Mouse (Mus musculus) embryo, embryonic 10.5 days (tissue): Measurements from ENCODE around the gene Dcaf4.

Experiments used
- DNase-seq: peaks from one replicate; pipeline ENCODE4 v3.0.0-alpha.2; 2015; ENCODE audit warnings: low spot score

The Dcaf4 gene

GRCm38 (mm10) chr12:83520311-83520890 is at the start of gene Dcaf4:
Dcaf4 (plus strand) TSS chr12:83520466.
- DNase-seq: peak; percentile 98

DNA sequence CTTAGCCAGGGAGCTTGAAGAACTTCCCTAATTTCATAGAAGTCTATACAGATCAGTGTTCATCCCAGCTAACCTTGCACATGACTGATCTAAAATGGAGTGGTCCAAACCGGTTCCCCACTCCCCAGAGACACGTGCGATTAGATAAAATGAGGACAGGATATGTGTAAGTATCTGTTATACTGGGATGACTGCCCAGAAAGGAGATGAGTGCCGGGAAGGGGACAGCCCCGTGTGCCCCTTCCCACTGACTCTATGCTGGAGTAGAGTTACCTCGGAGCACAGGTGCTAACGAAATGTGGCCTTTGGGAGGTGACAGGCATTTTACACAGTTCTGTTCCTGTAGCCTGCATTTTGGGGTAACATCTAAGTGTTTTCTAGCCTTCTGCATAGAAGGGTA is 48.5 kb upstream of the Dcaf4 start:
- DNase-seq: no peak

- DNase-seq: peak; percentile 42
Measured at GRCm38 (mm10) chr12:83473987-83474600, 46.2 kb upstream of the Dcaf4 start.

DNA sequence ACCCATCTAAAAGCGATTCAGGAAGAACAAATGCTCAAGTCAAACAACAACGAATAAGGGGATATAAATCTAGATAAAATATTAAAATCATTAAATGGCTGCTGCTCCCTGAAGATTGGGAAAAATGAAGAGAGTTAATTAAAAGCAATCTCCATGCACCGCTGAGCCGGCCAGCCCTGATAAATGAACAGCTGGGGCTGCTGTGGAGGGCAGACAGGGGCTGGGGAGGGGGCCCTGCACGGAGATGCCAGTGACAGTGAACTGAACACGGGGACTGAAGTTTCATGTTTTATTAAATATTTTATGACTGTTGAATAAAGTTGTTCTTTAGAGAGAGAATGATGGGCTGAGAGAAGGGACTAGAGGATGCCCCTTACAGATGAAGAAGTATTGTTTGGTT is 44.8 kb upstream of the Dcaf4 start:
- DNase-seq: no peak

- DNase-seq: no peak
Measured at GRCm38 (mm10) chr12:83476277-83476676, 44.0 kb upstream of the Dcaf4 start.

GRCm38 (mm10) chr12:83479140-83479539 is 41.1 kb upstream of the Dcaf4 start:
- DNase-seq: no peak

GRCm38 (mm10) chr12:83479818-83480401 is 40.4 kb upstream of the Dcaf4 start:
- no peak for DNase-seq

- DNase-seq: peak; percentile 50
Measured at GRCm38 (mm10) chr12:83481439-83481838, 38.8 kb upstream of the Dcaf4 start.

GRCm38 (mm10) chr12:83483653-83484052 is 36.6 kb upstream of the Dcaf4 start:
- no peak for DNase-seq

GRCm38 (mm10) chr12:83484855-83485745 is 35.2 kb upstream of the Dcaf4 start:
- peak; percentile 77 for DNase-seq

GRCm38 (mm10) chr12:83485911-83486670 is 34.2 kb upstream of the Dcaf4 start:
- DNase-seq: peak; percentile 54

DNA sequence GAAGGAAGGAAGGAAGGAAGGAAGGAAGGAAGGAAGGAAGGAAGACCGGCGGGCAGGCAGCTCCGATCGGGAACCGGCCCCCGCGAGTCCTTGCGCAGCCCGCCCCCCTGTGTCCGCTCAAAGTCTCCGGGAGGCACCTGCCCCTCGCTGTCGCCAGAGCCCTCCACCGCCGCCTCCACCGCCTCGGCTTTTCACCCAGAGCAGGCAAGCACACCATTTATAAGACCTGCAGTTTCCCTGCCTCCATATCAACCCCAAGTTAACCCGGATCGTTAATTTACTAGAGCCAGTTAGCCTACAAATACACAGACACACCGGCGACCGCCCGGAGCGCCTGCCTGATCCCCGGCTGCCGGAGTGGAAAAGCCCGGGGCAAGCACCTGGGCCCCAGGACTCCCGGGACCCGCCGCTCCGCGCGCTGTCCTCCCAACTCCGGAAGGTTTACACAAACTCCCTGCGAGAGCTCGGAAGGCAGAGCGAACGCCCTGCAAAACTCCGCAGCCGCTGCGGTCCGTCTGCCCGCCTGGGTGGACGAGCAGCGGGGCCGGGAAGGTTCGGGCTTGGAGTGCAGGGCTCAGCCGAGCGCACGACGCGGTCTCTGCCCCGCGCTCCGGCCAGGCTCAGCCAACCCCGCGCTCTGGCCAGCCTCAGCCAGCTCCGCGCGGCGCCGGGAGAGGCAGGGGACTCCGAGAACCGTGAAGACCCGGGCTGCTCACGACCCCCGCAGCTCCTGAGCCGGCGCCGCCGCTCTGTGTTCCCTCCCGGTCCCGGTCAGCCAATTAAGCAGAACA is 33.4 kb upstream of the Dcaf4 start:
- peak; percentile 70 for DNase-seq

DNA sequence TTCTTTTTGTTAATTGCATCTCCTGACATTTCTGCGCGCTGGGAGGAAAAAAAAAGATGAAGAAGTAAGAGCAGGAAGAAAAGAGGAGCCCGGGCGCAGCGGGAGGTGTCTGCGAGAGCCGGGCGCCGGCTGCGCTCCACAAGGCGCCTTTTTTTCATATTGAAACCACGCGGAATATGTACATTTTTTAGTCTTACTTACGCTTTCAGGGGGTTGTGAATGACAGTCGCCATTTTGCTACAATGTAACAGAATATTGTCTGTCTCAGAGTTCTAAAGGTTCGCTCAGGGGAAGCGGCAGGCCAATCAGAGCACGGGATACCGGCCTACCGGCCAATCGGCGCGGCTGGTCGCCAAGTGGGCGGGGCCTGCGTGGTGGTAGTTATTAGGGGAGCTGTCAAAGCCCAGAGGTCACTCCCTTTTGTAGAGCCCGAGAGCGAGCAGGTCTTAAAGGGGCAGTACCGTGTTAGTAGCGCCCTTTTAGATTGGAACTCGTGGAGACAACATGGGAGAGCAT is 32.7 kb upstream of the Dcaf4 start, which contains the start of gene Dpf3:
Gene Dpf3 (minus strand): TSS at position 241 of the 516 bp plus-strand sequence.
- peak; percentile 98 for DNase-seq

DNA sequence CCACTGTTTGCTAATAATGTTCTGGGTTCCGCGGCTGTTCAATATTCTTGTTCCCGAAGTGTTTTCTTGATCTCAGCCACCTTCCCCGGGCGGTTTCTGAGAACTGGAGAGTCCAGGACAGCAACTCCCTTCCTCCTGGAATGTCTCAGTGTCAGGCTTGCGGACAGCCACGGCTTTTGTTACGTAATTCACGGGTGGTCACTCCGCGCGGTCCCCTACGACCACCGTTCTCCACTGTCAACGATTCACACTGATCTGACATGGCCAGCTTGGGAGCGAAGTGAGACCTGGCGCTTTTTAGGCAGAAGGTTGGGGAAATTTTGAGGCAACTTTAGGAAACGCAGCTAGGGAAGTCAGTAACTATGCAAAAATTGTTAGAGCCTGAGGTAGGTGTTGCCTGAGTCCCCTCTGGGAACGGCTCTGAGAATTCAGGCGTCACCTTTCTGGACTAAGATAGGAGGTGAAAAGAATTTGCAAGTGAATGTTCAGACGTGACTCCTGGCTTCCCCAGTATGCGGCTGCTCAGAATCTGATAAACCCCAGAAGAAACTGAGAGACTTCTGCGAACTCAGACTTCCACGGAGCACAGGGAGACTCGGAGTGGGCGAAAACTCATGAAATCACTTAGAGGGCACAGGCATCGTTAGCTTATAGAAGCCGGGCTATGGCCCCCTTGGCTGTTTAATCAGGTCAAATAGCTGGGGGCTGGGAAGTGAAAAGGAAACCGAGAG is 31.9 kb upstream of the Dcaf4 start:
- peak; percentile 60 for DNase-seq

DNA sequence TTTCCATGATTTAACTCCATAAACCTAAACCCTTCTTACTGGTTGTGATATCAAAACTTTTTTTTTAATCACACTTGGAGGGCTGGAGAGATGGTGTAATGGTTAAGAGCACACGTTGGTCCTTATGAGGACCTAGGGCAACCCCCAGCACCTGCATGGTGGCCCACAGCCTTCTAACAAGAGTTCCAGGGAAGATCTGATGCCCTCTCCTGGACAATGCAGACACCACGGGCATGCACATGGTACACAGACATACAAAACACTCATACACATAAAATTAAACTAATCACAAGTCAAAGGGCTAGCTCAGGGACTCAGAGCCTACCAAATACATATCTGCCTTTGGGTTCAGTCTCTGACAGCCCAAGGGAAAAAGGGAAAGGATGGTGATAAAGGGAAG is 30.5 kb upstream of the Dcaf4 start:
- DNase-seq: no peak

- no peak for DNase-seq
Measured at GRCm38 (mm10) chr12:83491609-83492008, 28.7 kb upstream of the Dcaf4 start.

- no peak for DNase-seq
Measured at GRCm38 (mm10) chr12:83492808-83493207, 27.5 kb upstream of the Dcaf4 start.

GRCm38 (mm10) chr12:83494196-83494595 is 26.1 kb upstream of the Dcaf4 start:
- no peak for DNase-seq

DNA sequence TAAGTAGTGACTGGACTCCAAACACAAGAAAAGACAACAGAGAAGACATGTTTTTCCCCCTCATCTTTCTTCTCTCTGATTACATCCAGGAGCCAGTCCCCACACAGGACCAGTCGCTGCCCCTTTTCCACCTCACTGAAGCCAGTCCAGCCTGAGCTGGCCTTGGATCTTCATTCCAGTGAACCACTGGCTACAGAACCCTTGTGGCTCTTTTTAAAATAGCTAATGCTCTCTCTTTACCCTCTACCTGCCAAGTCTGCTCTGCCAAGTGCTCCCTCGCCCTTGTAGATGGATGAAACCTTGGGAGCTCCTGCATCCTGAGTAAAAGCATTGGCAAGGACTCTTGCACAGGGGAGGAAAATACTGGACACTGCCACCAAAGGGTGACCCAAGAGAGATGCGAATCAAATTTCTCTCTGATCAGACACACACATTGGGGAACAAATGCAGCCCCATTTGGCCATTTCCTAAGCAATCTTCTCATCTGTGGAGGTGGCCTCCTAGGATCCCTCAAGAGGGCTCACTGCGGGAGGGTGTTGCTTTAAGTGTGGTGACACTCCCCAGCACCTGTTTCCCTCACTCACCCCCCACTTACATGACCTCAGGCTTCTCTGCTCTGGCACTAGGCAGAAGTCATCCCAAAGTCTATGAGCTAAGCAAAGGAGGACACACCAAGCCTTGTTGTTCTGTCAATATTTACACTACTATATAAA is 24.9 kb upstream of the Dcaf4 start:
- no peak for DNase-seq

- DNase-seq: peak; percentile 33
Measured at GRCm38 (mm10) chr12:83495961-83496282, 24.3 kb upstream of the Dcaf4 start.
